Comparison of ENCODE assay signal across 8 mouse cellular contexts in genomic region chr9:44084236-44084635, GRCm38 (mm10). TPM values are rescaled to one million over a fixed set of nuclear protein-coding genes. Genes with fewer than 3 reads are reported as not detected.
DNase-seq lines count a peak whose midpoint lies in the region; ATAC-seq and TF ChIP-seq lines count a peak whose summit lies in the region.

No protein-coding gene starts in this region.

- TF ChIP-seq POLR2A in kidney, adult 2 months (IDR thresholded peaks at IDR 0.05; ENCODE audit: low read depth, low read length) = no peak

- peak overlapping the region; percentile 93 for H3K27ac ChIP-seq in kidney, adult 2 months (ENCODE audit: insufficient read depth, low read depth, low read length)
- H3K27ac ChIP-seq in hindbrain, embryonic 12.5 days = no peak overlapping the region
- H3K27ac ChIP-seq in midbrain, embryonic 13.5 days = no peak overlapping the region

- peak overlapping the region; percentile 96 for H3K4me2 ChIP-seq in hindbrain, embryonic 12.5 days (replicated peaks)
- peak overlapping the region; percentile 94 for H3K4me2 ChIP-seq in midbrain, embryonic 13.5 days (replicated peaks)

- peak overlapping the region; percentile 55 for H3K4me3 ChIP-seq in kidney, adult 2 months (ENCODE audit: insufficient read depth, low read depth, low read length)
- peak overlapping the region; percentile 58 for H3K4me3 ChIP-seq in hindbrain, embryonic 12.5 days
- peak overlapping the region; percentile 53 for H3K4me3 ChIP-seq in midbrain, embryonic 13.5 days (replicated peaks)

- H3K27me3 ChIP-seq in kidney, adult 2 months (replicated peaks; ENCODE audit: control insufficient read depth, insufficient read depth, low read length) = no peaks in the 10 kb centered on the region
- peaks cover 55% of the 10 kb centered on the region for H3K27me3 ChIP-seq in hindbrain, embryonic 12.5 days
- peaks cover 69% of the 10 kb centered on the region for H3K27me3 ChIP-seq in midbrain, embryonic 13.5 days

- DNase-seq in kidney, adult 2 months = no peak
- DNase-seq in kidney, postnatal 10 days = no peak
- DNase-seq in R1 (ENCODE audit: low read depth, low spot score) = peak; percentile 58
- DNase-seq in adrenal gland, postnatal 4 days (ENCODE audit: low spot score in 2 of 2) = no peak
- DNase-seq in cerebellum, adult 11-12 months = no peak
- no peak for DNase-seq in left cerebral cortex, adult 9 months (ENCODE audit: low spot score in 2 of 2)

- no peaks in the 10 kb centered on the region for H3K9me3 ChIP-seq in hindbrain, embryonic 12.5 days (replicated peaks)
- H3K9me3 ChIP-seq in midbrain, embryonic 13.5 days = no peaks in the 10 kb centered on the region

- ATAC-seq in hindbrain, embryonic 12.5 days (ENCODE audit: low FRiP score) = no peak
- ATAC-seq in midbrain, embryonic 13.5 days = peak; percentile 21; the same call in 1 of the 2 replicates

- TF ChIP-seq CTCF in kidney, adult 2 months (conservative IDR thresholded peaks at IDR 0.05; ENCODE audit: insufficient read depth, insufficient read length, low read depth, low read length) = no peak

- H3K4me1 ChIP-seq in kidney, adult 2 months (ENCODE audit: control insufficient read depth, insufficient read depth, low read length) = peaks cover 35% of the 10 kb centered on the region
- peaks cover 41% of the 10 kb centered on the region for H3K4me1 ChIP-seq in hindbrain, embryonic 12.5 days
- peaks cover 42% of the 10 kb centered on the region for H3K4me1 ChIP-seq in midbrain, embryonic 13.5 days (replicated peaks)

- 6% methylated on average over 14 of the region's 14 CpGs for WGBS in kidney, adult 2 months
- WGBS in hindbrain, embryonic 12.5 days = under 1% methylated on average over 14 of the region's 14 CpGs
- 3% methylated on average over 14 of the region's 14 CpGs for WGBS in midbrain, embryonic 13.5 days

- H3K9ac ChIP-seq in hindbrain, embryonic 12.5 days = peak overlapping the region; percentile 72
- peak overlapping the region; percentile 69; the same call in 1 of the 2 replicates for H3K9ac ChIP-seq in midbrain, embryonic 13.5 days (replicated peaks)

- H3K36me3 ChIP-seq in kidney, adult 2 months (ENCODE audit: control insufficient read depth, insufficient read depth, low read length) = no peaks in the 10 kb centered on the region
- no peaks in the 10 kb centered on the region for H3K36me3 ChIP-seq in hindbrain, embryonic 12.5 days
- no peaks in the 10 kb centered on the region for H3K36me3 ChIP-seq in midbrain, embryonic 13.5 days

RNA-seq across cellular contexts. Expression of gene Mfrp, which starts 17.3 kb away (rescaled TPM):
- polyA plus RNA-seq in kidney, adult 2 months (2012; rRNA removed) = 4.4 and 5.4 TPM in 2 replicates
- polyA plus RNA-seq in hindbrain, embryonic 12.5 days (2016; fragmentation: Nextera tagmentation; extraction: Ambion mirVana) = 0.14 and 0.30 TPM in 2 replicates
- 0.16 TPM in 1 of 2 replicates, not detected in the other for polyA plus RNA-seq in midbrain, embryonic 13.5 days (2015; fragmentation: Nextera tagmentation; extraction: Ambion mirVana)
- total RNA-seq in adrenal gland, postnatal 4 days (2021) = under 1 TPM in 1 of 2 experiments, not detected in 1; 0.17 TPM

RNA-seq across cellular contexts. Expression of gene Usp2, which starts 17.4 kb away (rescaled TPM):
- 55.5 and 66.8 TPM in 2 replicates for polyA plus RNA-seq in kidney, adult 2 months (2012; rRNA removed)
- polyA plus RNA-seq in hindbrain, embryonic 12.5 days (2016; fragmentation: Nextera tagmentation; extraction: Ambion mirVana) = 11.5 and 14.2 TPM in 2 replicates
- polyA plus RNA-seq in midbrain, embryonic 13.5 days (2015; fragmentation: Nextera tagmentation; extraction: Ambion mirVana) = 4.5 and 8.3 TPM in 2 replicates
- 10 to 100 TPM; 21.8 to 24.7 TPM for total RNA-seq in adrenal gland, postnatal 4 days (2021)

RNA-seq across cellular contexts. Expression of gene C1qtnf5, which starts 22.8 kb away (rescaled TPM):
- polyA plus RNA-seq in kidney, adult 2 months (2012; rRNA removed) = 16.8 and 19.6 TPM in 2 replicates
- polyA plus RNA-seq in hindbrain, embryonic 12.5 days (2016; fragmentation: Nextera tagmentation; extraction: Ambion mirVana) = 1.4 and 1.8 TPM in 2 replicates
- 1.9 and 2.5 TPM in 2 replicates for polyA plus RNA-seq in midbrain, embryonic 13.5 days (2015; fragmentation: Nextera tagmentation; extraction: Ambion mirVana)
- total RNA-seq in adrenal gland, postnatal 4 days (2021) = 10 to 100 TPM in 1 of 2 experiments, 1 to 10 TPM in 1; 9.7 to 17.4 TPM

RNA-seq across cellular contexts. Expression of gene Gm49380, which starts 29.1 kb away (rescaled TPM):
- not detected in 2 replicates for polyA plus RNA-seq in kidney, adult 2 months (2012; rRNA removed)
- polyA plus RNA-seq in hindbrain, embryonic 12.5 days (2016; fragmentation: Nextera tagmentation; extraction: Ambion mirVana) = 0.26 and 0.30 TPM in 2 replicates
- 0.24 and 0.36 TPM in 2 replicates for polyA plus RNA-seq in midbrain, embryonic 13.5 days (2015; fragmentation: Nextera tagmentation; extraction: Ambion mirVana)
- under 1 TPM; 0.11 to 0.51 TPM for total RNA-seq in adrenal gland, postnatal 4 days (2021)

RNA-seq across cellular contexts. Expression of gene Rnf26, which starts 29.1 kb away (rescaled TPM):
- polyA plus RNA-seq in kidney, adult 2 months (2012; rRNA removed) = 28.8 and 30.9 TPM in 2 replicates
- 57.1 and 61.4 TPM in 2 replicates for polyA plus RNA-seq in hindbrain, embryonic 12.5 days (2016; fragmentation: Nextera tagmentation; extraction: Ambion mirVana)
- 29.9 and 32.7 TPM in 2 replicates for polyA plus RNA-seq in midbrain, embryonic 13.5 days (2015; fragmentation: Nextera tagmentation; extraction: Ambion mirVana)
- total RNA-seq in adrenal gland, postnatal 4 days (2021) = 10 to 100 TPM; 42.5 to 45.8 TPM
